Mouse (Mus musculus): Measurements from ENCODE around the gene Ccnl2.

DNA sequence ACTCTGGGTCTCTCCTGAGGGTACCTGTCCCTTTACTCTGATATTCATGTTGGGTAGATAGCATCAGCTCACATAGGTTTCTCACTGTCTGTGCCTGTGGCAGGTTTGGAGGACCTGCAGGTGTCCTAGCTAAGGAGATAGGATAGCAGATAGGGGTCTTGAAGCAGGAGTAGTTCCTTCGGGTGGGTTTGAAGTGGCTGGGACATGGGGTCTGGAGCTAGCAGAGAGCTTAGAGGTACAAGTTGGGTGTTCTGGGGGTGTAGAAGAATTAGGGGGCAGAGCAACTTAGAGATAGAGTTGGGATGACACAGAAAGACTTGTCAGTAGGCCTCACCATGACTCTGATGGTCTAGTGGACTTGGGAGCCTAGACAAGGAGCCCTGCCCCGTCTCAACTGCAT lies 37.1 kb downstream of the Ccnl2 start:
- no peak for TF ChIP-seq POLR2A (IDR thresholded peaks at IDR 0.05; ENCODE audit: extremely low read depth, insufficient read depth, low read length)
- no peak for TF ChIP-seq CTCF (IDR thresholded peaks at IDR 0.05; ENCODE audit: extremely low read depth, insufficient read depth, low read length)

Data from cortical plate, adult 2 months (tissue).